ENCODE assay signal across 11 mouse cellular contexts in genomic region chr2:136832936-136833335, GRCm38 (mm10). TPM values are rescaled to one million over a fixed set of nuclear protein-coding genes. Genes with fewer than 3 reads are reported as not detected.
DNase-seq lines count a peak whose midpoint lies in the region; ATAC-seq and TF ChIP-seq lines count a peak whose summit lies in the region.
"Had no signal": no experiment of that assay in that cellular context is flagged by ENCODE, and none has a peak within 500 bp of the region (broad histone marks: within the 10 kb centered on the region; RNA-seq: fewer than 3 reads in every experiment).

No protein-coding gene starts in this region.

- no peak overlapping the region for H3K4me3 ChIP-seq in liver, postnatal 0 days (ENCODE audit: low read depth, low read length)
- H3K4me3 ChIP-seq: erythroblast, embryonic 14.5 days had no signal

- no peaks in the 10 kb centered on the region for H3K9me3 ChIP-seq in liver, postnatal 0 days (ENCODE audit: low read length)

- no peak for TF ChIP-seq EP300 in liver, postnatal 0 days (IDR thresholded peaks at IDR 0.05; ENCODE audit: low read depth)

- H3K27me3 ChIP-seq in liver, postnatal 0 days (ENCODE audit: insufficient read depth, low read length): no peaks in the 10 kb centered on the region

- no peak for ATAC-seq in liver, postnatal 0 days

- H3K4me2 ChIP-seq in liver, postnatal 0 days (ENCODE audit: low read depth, low read length): no peak overlapping the region

- no peak overlapping the region for H3K9ac ChIP-seq in liver, postnatal 0 days (replicated peaks)

- intact Hi-C loops in heart, postnatal 14 days (cut with DNase I): loop anchor here (5.0 kb wide), 1 partner anchor 49 kb away; no protein-coding TSS in a partner anchor

- WGBS in liver, postnatal 0 days (ENCODE audit: insufficient replicate concordance): 51% methylated on average over 3 of the region's 3 CpGs

- peak; percentile 82 for DNase-seq in 416B (ENCODE audit: low read depth)
- peak; percentile 10 for DNase-seq in adrenal gland, postnatal 10 days
- DNase-seq in heart, postnatal 14 days: peak; percentile 19
- peak; percentile 8 to 9 for DNase-seq in kidney, postnatal 4 days
- DNase-seq in B cell, adult 2 months: no peak
- no peak for DNase-seq in liver, postnatal 0 days
- DNase-seq in right cerebral cortex, postnatal 10 days (ENCODE audit: low spot score in 2 of 2): no peak
- DNase-seq: layer of hippocampus, postnatal 36 days; right cerebral cortex, postnatal 4 days had no signal

- TF ChIP-seq CTCF in liver, postnatal 0 days (IDR thresholded peaks at IDR 0.05; ENCODE audit: low read depth): no peak

- no peaks in the 10 kb centered on the region for H3K36me3 ChIP-seq in liver, postnatal 0 days (replicated peaks; ENCODE audit: insufficient read depth, low read length)

- H3K27ac ChIP-seq in liver, postnatal 0 days (ENCODE audit: low read depth): no peak overlapping the region

- no peaks in the 10 kb centered on the region for H3K4me1 ChIP-seq in liver, postnatal 0 days (ENCODE audit: insufficient read depth)

RNA-seq across cellular contexts. Expression of gene AL731706.2, which starts 52.5 kb away (rescaled TPM):
- total RNA-seq in adrenal gland, postnatal 10 days (2021): 10 to 100 TPM; 13.4 to 31.2 TPM
- 10 to 100 TPM; 19.8 to 23.8 TPM for total RNA-seq in heart, postnatal 14 days (2021)
- 23.8 and 24.4 TPM in 2 replicates for polyA plus RNA-seq in liver, postnatal 0 days (2015; fragmentation: Nextera tagmentation; extraction: Ambion mirVana)
- total RNA-seq: hematopoietic stem cell, adult 5-6 weeks had no signal
- polyA plus RNA-seq: erythroblast, embryonic 14.5 days had no signal

RNA-seq across cellular contexts. Expression of gene Slx4ip, which starts 58.1 kb away (rescaled TPM):
- total RNA-seq in adrenal gland, postnatal 10 days (2021): 1 to 10 TPM; 4.3 to 6.2 TPM
- 1 to 10 TPM; 2.3 to 2.4 TPM for total RNA-seq in heart, postnatal 14 days (2021)
- 1.1 and 1.7 TPM in 2 replicates for polyA plus RNA-seq in liver, postnatal 0 days (2015; fragmentation: Nextera tagmentation; extraction: Ambion mirVana)

RNA-seq across cellular contexts. Expression of gene AL731706.1, which starts 58.3 kb away (rescaled TPM):
- total RNA-seq in adrenal gland, postnatal 10 days (2021): 10 to 100 TPM; 22.0 to 24.8 TPM
- 10 to 100 TPM; 25.2 to 35.5 TPM for total RNA-seq in heart, postnatal 14 days (2021)
- polyA plus RNA-seq in liver, postnatal 0 days (2015; fragmentation: Nextera tagmentation; extraction: Ambion mirVana): 22.2 and 24.4 TPM in 2 replicates

RNA-seq across cellular contexts. Expression of gene Mkks, which starts 58.3 kb away (rescaled TPM):
- 10 to 100 TPM; 22.8 to 23.3 TPM for total RNA-seq in adrenal gland, postnatal 10 days (2021)
- 10 to 100 TPM; 38.2 to 47.5 TPM for total RNA-seq in heart, postnatal 14 days (2021)
- 5.0 and 6.5 TPM in 2 replicates for polyA plus RNA-seq in liver, postnatal 0 days (2015; fragmentation: Nextera tagmentation; extraction: Ambion mirVana)

Comparison
In these comparisons a context has a peak if more than half of its experiments do, and no peak if none do; other contexts are left out.
1. DNase-seq: peak in 416B (single experiment), adrenal gland, postnatal 10 days (single experiment), heart, postnatal 14 days (2 of 2) and kidney, postnatal 4 days (2 of 2); none in B cell, adult 2 months (0 of 2), liver, postnatal 0 days (single experiment) and right cerebral cortex, postnatal 10 days (0 of 2).